Mouse (Mus musculus) spleen, postnatal 4 days (tissue): ENCODE data around the gene Ppm1n.

ENCODE experiments used
- DNase-seq, 2 experiments: peaks; one replicate each; pipeline ENCODE4 v3.0.0; 2022; ENCODE audit warnings: low spot score in 2 of 2

Gene Ppm1n

DNA sequence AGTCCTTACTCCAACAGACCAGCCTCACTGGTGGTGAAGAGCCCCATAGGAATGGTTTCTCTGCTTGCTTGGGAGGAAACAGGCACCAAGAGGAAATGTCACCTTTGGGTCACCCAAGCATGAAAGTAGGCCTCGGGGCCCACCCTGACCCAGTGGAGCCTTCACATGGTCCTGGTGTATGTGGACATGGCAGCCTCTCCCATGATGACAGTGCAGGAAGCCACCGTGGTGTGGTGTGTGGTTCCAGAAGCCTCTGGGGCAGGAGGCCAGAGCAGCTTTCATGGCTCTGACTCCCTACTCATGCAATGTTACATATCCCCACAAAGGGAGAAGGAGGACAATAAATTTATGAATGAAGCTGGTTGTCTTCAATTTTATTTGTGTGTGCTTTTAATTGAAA is 32.4 kb downstream of the Ppm1n start:
- no peak for DNase-seq

DNA sequence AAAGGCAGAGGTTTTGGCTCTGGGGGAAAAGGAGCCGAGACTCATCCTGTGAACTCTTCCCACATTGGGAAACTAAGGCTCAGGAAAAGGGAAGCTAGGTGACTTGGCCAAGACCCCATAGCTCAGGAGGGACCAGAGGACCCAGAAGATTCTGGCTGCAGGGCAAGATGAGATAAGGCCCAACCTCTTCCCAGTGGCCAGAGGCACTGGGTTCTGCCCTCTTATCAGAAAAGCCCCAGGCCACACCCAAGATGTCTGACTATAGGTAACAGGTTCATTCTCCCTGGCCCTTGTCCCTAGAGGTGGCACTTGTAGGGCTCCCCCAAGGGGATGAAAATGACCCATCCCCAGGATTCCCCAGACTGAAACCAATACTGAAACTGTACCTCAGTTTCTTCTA is 33.0 kb downstream of the Ppm1n start:
- no peak for DNase-seq

DNA sequence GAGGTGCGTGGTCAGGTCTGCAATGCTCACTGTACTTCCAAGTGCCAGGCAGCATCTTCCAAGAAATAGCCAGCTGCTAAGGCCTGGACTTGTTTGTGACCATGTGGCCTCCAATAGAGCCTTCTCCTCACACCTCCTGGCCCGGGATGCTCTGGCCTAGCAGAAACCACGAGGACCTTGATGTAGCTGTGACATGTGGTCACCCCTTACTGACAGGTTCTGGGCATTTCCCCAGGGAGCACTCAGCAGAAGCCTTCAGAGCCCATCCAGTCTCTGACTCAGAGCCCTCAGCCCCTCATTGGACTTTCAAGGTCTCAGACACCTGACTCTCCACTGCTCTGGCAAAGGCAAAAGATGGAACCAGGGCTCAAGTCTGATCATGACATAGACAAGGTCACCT is 34.8 kb downstream of the Ppm1n start:
- DNase-seq, result no peak

DNA sequence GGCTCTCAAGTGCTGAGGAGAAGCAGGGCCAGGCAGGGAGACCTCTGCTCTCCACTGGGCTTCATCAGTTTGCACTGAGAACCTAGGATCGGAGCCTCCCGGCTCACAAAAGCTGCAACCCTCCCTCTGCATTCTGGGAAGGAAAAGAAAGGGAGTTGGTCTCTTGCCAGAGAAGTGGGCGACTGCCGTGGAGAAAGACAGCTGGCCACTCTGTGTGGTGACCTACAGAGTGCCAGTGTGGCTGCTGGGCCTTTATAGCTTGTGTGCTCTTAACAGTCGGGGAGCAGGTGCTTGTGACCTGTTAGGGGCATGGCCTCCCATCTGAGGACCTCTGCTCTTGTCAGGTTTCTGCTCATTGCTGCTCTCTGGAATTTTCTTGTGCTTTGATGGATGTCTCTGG is 36.0 kb downstream of the Ppm1n start:
- DNase-seq, result no peak

DNA sequence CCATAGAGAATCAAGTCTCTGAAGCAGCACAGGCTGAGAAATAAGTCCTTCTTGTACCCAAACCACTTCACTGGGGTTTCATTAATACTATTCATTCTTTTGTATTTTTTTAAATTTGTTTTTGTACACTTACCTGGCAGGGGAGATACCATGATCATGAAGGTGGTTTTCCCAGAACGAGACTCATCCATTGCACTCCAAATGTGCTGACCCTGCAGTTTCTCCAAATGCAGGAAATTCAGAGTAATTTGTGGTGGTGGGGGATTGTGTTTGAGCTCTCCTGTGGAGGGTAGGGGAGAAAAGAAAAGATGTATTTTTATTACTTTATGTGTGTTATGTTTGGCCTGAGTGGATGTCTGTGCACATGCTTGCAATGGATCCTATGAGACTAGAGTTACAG is 37.9 kb downstream of the Ppm1n start:
- DNase-seq, result no peak

DNA sequence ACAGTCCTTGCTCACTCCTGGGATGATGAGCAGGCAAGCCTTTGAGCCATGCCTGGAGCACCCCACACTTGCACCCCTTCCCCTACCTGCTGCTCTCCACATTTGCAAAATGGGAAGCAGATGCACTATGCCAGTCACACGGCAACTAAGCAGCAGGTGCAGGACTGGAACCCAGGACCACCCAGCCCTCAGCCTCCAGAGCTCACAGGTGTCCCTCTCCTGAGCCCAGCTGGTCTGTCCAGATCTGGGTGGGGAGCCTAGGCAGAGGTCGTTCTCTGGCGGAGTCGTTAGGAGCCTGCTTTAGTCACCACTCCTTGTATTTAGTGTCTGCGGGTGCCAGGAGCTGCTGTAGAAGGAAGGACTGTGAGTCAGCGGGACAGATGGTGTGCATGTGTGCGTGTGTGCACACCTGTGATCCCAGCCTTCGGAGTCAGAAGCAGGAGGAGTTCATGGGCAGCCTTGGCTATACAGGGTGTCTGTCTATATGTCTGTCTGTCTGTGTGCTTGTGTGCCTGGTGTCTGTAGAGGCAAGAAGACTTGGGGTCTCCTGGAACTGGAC is 38.9 kb downstream of the Ppm1n start:
- DNase-seq, result peak in 1 of 2 experiments; percentile 61

DNA sequence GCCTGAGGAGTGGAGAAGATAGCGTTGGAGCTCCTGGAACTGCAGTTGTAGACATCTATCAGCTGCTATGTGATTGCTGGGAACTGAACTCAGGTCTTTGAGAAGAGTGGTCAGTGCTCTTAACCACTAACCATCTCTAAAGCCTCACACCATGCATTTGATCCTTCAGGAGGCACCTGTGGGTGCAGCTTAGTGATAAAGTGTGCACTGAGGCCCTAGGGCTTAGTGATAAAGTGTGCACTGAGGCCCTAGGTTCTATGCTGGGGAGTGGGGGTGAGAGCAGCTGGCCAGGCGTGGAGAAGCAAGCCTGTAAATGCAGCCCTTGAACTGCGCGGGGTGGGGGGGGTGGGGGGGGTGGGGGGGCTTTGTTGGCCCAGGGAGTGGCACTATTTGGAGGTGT is 39.9 kb downstream of the Ppm1n start:
- peak in 1 of 2 experiments; percentile 59 for DNase-seq

DNA sequence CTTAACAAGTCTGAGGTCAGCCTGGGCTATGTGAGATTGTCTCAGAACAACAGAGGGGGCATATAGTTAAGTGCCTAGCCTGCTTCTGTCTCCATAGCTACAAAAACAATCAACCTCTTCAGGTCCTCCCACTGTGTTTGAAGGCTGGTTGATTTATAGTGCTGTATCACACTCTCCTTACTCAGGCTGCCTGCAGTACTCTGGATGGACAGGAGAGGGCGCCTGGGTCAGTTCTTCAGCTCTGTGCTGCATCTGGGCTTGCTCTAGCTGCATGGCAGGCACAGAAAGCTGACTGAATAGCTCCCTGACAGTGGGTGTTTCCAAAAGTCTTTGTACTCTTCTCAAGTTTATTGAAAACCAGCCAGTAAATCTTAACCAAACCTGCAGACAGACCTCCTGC is 40.4 kb downstream of the Ppm1n start:
- peak; percentile 89 to 97 for DNase-seq

DNA sequence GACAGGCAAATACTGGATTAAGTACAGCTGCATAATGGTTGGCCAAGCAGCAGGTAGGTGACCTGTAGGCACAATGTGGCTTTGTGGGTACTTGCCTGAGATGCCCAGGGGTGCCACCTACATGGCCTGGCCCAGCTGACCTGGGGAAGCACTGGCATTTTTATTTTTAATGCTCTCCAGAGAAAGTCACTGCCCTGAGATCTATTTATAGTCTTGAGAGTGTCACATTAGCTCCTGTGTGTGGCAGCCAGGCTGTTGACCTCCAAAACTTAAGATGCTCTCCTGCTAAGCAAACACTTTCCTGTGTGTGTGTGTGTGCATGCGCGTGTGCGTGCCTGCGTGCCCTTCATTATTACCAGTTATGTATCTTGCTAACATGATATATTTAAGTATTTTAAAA is 41.5 kb downstream of the Ppm1n start:
- no peak for DNase-seq

DNA sequence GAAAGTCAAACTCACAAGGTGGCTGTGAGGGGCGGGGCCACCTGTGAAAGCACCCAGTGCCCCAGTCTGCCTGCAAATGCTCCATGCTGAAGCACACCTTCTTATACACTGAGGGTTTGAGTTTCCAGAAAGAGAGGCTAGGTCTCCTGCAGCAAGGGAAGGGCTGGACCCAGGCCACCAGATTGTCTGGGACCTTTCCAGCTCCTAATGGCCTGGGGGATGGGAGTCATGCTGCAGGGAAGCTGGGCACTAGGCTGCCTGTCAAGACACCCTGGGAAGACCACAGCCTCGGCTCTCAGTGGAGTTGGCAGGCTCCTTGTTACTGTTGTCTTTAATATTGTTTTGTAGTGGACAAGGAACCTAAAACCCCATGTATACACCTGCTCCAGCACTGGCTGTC is 43.5 kb downstream of the Ppm1n start:
- no peak for DNase-seq

DNA sequence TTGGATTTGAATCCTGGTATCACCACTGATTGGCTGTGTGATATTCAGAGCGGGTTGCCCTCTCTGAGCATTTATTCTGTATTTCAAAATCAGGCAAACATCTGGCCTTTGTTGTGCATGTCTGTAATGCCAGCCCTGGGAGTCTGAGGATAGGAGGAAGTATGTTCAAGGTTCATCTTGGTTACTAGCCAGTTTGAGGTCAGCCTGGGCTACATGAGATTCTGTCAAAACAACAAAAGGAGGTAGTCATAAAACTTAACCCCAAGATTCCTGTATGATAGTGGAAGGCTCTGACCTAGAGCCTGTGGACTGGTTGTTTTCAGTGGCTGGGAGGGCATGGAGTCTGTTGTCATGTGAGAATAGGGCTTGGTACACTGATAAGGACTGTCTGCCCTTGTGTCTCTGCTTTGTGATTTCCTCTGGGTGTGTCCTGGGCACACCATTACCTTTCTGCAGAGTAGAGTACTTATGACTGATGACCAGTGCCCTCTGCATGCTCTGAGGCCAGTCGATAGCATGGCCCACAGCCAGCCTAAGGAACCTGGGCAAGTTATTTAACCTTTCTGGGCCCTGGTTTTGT is 44.7 kb downstream of the Ppm1n start:
- no peak for DNase-seq

DNA sequence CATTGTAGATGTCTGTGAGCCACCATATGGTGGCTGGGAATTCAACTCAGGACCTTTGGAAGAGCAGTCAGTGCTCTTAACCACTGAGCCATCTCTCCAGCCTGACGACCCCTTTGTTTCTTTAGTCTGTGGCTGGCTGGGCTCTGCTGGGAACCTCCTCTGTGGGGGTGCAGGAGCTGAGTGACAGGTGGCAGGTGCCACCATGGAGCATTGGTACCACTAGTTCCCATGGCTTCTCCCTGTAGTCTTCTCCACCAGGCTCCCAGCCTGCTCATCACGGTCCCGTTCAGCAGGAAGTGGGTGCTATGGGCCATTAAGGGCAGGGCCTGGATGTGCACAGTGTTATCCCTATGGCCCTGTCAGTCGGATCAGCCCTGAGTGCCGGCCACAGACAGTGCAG is 45.2 kb downstream of the Ppm1n start:
- no peak for DNase-seq

DNA sequence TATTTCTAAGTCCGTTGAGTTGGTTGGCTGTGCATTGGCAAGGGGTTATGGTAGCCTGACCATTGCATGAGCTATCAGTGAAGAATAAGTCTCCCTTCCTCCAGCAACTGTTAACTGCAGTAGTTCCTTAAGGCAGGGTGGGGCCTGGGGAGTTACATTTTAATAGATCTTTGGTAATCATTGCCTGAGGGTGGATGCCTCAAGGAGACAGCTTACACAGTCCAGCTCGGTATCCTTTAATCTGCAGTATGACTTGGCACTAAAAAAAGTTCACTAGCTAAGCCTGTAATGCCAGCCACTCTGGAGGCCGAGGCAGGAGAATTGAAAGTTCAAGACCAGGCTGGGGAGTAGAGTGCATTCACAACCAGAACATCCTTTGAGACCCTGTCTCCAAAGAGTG is 48.0 kb downstream of the Ppm1n start:
- DNase-seq, result no peak

DNA sequence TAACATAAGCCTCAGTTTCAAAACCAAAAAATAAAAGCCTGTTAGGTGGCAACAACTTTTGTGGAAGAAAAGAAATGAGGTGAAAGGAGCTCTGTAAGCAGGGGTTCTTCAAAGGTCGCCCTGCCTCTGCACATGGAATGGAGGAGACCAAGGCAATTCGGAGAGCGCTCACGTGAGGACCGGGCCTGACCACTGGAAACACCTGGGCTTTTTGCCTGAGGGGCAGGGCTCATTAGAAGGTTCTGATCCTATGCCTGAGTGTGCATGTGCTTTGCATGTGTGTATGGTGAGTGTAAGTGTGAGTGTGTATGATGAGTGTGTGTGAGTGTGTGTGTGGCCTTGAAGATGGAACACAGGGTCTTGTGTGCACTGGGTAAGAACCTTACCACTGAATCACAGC is 49.0 kb downstream of the Ppm1n start:
- DNase-seq, result no peak

DNA sequence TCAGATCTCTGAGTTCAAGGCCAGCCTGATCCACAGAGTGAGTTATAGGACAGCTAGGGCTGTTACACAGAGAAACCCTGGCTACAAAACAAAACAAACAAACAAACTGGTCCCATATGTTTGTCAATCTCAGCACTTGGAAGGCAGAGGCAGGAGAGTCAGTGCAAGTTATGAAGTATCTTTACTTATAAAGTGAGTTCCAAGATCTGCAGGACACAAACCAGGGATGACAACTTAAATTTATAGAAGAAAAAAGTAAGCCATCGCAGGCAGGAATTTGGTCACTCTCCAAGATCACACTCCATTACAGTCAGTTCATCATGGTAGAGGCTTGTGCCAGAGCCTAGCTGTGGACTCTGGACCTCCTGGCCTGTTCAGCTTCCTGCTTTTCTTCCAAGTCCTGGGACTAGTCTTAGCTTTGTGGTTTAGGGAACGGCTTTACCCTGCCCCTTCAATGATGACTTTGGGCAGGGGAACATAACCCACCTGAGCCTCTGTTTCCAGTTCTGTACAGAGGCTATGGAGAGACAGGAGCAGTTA is 49.8 kb downstream of the Ppm1n start:
- no peak for DNase-seq

DNA sequence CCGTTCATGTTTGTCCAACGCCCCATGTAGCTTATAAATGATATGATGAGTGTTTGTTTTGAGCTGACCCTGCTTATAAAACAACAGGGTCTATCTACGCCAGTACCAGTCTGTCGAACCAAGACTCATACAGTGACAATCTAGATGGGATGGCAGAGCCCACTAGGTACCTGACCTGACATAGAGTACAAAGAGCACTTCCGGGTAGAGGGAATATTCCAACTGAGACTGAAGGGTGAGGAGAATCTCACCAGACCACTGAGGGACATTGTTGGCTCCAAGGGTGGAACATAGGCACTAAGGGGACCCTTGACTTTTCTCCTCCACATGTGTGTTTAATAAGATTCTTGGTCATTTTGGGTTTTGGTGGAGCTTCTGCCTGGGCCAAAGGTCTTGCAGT is 50.5 kb downstream of the Ppm1n start:
- DNase-seq, result no peak

DNA sequence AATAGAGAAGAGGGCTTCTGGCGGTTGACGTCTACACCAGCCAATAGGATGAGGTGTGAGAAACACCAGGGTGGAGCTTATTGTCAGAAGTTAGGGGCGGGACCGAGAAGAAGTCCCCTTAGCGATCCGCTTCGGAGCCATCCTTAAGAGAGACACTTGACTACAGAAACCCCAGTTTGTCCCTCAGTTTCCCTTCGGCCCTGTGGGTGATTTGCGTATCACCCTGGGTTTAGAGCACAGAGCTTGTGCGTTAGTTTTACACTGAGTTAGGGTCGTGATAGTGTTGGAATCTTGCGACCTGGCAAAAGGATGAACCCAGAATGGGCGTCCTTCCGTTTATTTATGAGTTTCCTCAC is 51.1 kb downstream of the Ppm1n start:
- DNase-seq, result no peak

DNA sequence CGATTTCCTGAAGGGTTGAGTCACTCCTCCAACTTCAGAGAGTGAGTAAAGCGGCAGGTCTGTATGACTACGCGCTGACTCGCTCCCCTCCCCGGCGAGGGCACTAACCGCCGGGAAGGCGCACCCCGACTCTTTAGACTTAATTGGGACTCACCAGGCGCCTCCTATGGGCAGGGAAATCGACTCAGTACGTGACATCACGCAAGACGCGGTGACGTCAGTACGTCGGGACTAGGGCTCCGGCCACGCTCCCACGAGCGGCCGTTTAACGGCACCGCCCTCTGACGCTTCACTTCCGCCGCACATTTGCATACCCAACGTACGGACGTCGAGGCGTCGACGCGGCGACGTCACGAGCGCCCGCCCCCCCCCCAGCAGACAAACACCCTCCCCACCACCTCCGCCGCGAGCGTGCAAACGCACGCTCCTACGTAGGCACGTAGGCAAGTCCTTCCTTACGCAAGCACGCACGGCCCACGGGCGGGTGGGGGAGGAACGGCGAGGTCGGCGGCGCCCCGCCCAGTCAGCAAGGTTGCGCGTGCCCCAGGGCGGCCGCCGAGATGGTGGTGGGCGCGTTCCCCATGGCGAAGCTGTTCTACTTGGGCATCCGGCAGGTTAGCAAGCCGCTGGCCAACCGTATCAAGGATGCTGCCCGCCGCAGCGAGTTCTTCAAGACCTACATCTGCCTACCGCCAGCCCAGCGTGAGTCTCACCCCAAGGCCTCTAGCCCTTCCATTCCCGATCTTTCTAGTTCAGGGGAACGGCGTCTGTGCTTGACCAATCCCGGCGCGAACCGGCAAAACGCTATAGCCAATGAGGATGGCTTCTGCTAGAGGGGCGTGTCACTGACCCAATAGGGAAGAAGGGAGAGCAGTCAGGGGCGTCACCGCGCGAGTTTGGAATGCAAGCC is 51.7 kb downstream of the Ppm1n start, which contains the start of gene Opa3:
Gene Opa3, plus strand, starts transcription at position 452 of the 910 bp plus-strand sequence.
- DNase-seq, result peak; percentile 98

DNA sequence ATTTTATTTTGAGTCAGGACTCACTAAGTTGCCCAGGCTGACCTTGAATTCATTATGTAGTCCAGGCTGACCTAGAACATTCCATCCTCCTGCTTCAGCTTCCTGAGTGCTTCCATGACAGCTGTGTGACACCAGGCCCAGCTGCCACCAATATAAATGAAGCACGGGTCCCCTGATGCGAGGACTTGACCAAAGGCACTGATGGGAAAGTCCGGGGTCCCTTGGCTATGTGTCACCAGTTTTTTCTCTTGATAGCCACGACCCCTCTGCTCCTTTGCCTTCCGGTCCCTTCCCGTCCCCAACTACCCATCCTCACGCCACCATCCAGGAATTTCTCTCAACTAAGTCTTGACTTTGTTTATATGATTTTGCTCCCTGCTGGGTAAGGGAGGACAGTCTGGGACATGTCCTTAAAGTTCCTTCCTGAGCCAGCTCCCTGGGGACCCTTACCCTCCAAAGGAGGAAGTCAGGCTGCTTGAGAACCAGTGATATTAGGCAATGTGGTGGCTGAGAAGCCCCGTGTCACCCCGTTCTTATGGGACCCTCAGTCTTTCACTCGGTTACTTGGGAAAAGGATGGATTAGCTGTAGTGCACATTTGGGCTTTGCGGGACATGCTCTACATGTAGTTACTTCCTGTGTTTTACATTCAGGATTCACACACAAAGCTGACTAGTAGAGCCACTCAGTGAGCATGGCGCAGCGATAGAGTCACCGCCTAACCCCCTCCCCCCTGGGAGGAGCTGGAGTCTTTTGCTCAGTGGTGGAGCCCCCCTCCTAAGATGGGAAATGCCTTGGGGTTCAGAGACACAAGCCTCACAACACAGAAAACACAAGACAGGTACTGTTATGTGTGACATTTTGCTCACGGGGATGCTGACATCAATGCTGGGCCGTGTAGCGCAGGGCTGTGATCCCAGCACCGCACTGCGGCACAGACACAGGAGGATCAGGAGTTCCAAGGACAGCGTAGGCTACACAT is 52.8 kb downstream of the Ppm1n start:
- DNase-seq, result peak; percentile 43 to 76
